Mouse (Mus musculus): ENCODE results near the gene Thra. TPM values are rescaled to one million over a fixed set of nuclear protein-coding genes. Genes with fewer than 3 reads are reported as not detected.

The Thra gene
- polyA plus RNA-seq, 1 experiment from 2014 or later = 17.7 TPM

DNA sequence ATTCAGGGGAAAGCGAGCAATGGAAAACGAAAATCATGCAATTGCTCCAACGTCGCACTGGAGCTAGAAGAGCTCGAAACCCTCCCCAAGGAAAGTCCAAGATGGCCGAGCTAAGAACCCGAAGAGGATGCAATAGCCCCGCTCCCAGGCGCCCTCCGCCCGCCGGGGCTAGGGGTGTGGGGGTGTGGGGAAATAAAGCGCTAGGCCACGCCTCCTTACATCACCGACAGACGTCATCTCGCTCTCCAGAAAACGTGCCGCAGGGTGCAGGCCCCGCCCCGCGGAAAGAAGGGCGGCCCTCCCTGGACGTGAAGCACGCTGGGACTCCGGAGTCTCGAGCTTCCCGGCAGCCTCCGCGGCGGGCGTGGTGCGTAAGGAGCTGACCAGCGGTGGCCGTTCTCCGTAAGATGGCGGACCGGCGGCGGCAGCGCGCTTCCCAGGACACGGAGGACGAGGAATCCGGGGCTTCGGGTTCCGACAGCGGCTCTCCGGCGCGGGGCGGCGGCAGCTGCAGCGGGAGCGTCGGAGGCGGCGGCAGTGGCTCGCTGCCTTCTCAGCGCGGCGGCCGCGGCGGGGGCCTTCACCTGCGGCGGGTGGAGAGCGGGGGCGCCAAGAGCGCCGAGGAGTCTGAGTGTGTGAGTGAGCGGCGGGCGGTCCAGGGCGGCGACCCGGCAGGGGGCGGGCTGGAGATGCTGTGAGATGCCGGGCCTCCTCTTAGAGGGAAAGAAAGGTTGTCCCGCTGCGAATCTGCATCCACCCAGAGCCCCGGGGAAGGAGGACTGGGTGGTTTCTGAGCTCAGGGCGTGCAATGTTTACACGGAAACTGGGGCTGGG is 69.2 kb downstream of the Thra start:
- peaks cover 16% of the 10 kb centered on the region for H3K36me3 ChIP-seq (ENCODE audit: control insufficient read depth, insufficient read depth, low read length)
- peak overlapping the region; percentile 66 for H3K4me2 ChIP-seq (ENCODE audit: low read depth, severe bottlenecking)
- peak overlapping the region; percentile 89 for H3K27ac ChIP-seq (replicated peaks; ENCODE audit: low read depth, low read length)
- ATAC-seq (ENCODE audit: insufficient number of reproducible peaks, low FRiP score, low TSS enrichment, low read depth) (peak; percentile 98), DNase-seq (ENCODE audit: low spot score) (peak; percentile 99)
- no peaks in the 10 kb centered on the region for H3K27me3 ChIP-seq (ENCODE audit: control insufficient read depth, insufficient read depth, low read length)
- H3K9ac ChIP-seq (ENCODE audit: low read length) = peak overlapping the region; percentile 86
- peak overlapping the region; percentile 85 for H3K4me3 ChIP-seq (ENCODE audit: low read depth, low read length)
- peaks cover 4% of the 10 kb centered on the region; the same call in 1 of the 2 replicates for H3K4me1 ChIP-seq (ENCODE audit: control insufficient read depth, insufficient read depth, low read length)
- no peaks in the 10 kb centered on the region for H3K9me3 ChIP-seq (ENCODE audit: control insufficient read depth, low read length)
- WGBS = under 1% methylated on average over 83 of the region's 84 CpGs

DNA sequence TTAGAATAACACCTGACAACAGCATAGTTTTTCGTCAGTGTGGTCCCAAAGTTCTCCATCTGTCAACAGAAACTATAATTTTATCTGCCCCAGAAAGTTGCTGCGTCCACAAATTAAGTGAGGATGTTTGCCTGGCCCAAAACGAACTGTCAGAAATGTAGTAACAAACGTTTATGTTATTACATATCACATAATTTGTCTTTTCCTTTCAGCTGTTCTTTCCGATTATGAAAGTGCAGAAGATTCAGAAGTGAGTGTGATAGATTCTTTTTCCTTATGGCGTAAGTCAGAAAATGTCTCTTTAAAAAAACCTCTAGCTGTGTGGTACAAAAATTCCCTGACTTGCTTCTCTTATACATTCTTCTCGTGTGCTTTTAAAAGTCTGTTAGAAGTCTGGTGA is 70.2 kb downstream of the Thra start:
- Histone ChIP-seq H3K9me3 (ENCODE audit: control insufficient read depth, low read length) (no peaks in the 10 kb centered on the region), H3K9ac (ENCODE audit: low read length) (no peak overlapping the region; the same call in 1 of the 2 replicates), H3K36me3 (ENCODE audit: control insufficient read depth, insufficient read depth, low read length) (peaks cover 12% of the 10 kb centered on the region), H3K27ac (replicated peaks; ENCODE audit: low read depth, low read length) (no peak overlapping the region), H3K27me3 (ENCODE audit: control insufficient read depth, insufficient read depth, low read length) (no peaks in the 10 kb centered on the region), H3K4me1 (ENCODE audit: control insufficient read depth, insufficient read depth, low read length) (peaks cover 4% of the 10 kb centered on the region; the same call in 1 of the 2 replicates), H3K4me2 (ENCODE audit: low read depth, severe bottlenecking) (peak overlapping the region; percentile 66), H3K4me3 (ENCODE audit: low read depth, low read length) (peak overlapping the region; percentile 85)
- DNase-seq (ENCODE audit: low spot score) (no peak), ATAC-seq (ENCODE audit: insufficient number of reproducible peaks, low FRiP score, low TSS enrichment, low read depth) (no peak)
- WGBS = 60% methylated on average over 7 of the region's 7 CpGs

DNA sequence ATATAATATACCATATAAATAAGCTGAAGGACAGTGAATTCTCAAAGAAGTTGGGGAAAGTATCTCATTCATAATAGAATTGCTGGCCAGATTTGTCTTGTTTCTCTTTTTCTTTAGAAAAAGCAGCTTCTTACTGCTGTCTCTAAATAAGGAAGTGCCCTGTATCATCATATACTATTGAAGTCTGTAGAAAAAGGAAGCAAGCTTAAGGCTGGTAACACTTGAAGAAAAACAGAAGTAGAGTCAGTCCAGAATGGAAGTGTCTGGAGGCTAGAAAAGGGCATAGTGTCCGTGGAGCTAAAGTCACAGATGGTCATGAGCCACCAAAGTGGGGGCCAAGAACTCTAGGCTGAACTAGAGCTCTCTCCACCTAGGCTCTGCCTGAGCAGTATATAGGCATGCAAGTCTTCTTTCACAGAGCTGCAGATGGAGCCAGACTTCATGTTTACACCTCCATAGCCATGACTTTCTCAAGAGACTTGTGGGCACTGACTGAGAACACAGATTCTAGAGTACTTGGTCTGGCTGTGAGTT is 76.3 kb downstream of the Thra start:
- ATAC-seq (ENCODE audit: insufficient number of reproducible peaks, low FRiP score, low TSS enrichment, low read depth) (no peak), DNase-seq (ENCODE audit: low spot score) (no peak)
- WGBS = 93% methylated on average over 1 of the region's 1 CpGs
- no peaks in the 10 kb centered on the region for H3K4me1 ChIP-seq (ENCODE audit: control insufficient read depth, insufficient read depth, low read length)
- H3K4me2 ChIP-seq (ENCODE audit: low read depth, severe bottlenecking) = no peak overlapping the region
- no peaks in the 10 kb centered on the region for H3K9me3 ChIP-seq (ENCODE audit: control insufficient read depth, low read length)
- H3K27ac ChIP-seq (replicated peaks; ENCODE audit: low read depth, low read length) = no peak overlapping the region
- no peaks in the 10 kb centered on the region for H3K27me3 ChIP-seq (ENCODE audit: control insufficient read depth, insufficient read depth, low read length)
- H3K9ac ChIP-seq (ENCODE audit: low read length) = no peak overlapping the region
- no peak overlapping the region for H3K4me3 ChIP-seq (ENCODE audit: low read depth, low read length)
- peaks cover 38% of the 10 kb centered on the region for H3K36me3 ChIP-seq (ENCODE audit: control insufficient read depth, insufficient read depth, low read length)

Other genes with a start within 250 kb of the Thra start
- 0.07 TPM in 1 of 2 replicates, not detected in the other for gene Ikzf3, start 194.6 kb upstream of the Thra start, polyA plus RNA-seq (2014; fragmentation: Nextera tagmentation; extraction: Ambion mirVana)
- 0.45 and 1.2 TPM in 2 replicates for gene Zpbp2, start 189.5 kb upstream of the Thra start, polyA plus RNA-seq (2014; fragmentation: Nextera tagmentation; extraction: Ambion mirVana)
- gene Ormdl3, start 153.3 kb upstream of the Thra start, polyA plus RNA-seq (2014; fragmentation: Nextera tagmentation; extraction: Ambion mirVana) = 9.6 and 10.1 TPM in 2 replicates
- gene Lrrc3c, start 142.3 kb upstream of the Thra start, polyA plus RNA-seq (2014; fragmentation: Nextera tagmentation; extraction: Ambion mirVana) = not detected in 2 replicates
- 0.75 and 0.80 TPM in 2 replicates for gene Gm12355, start 115.0 kb upstream of the Thra start, polyA plus RNA-seq (2014; fragmentation: Nextera tagmentation; extraction: Ambion mirVana)
- gene Gsdma3, start 114.3 kb upstream of the Thra start, polyA plus RNA-seq (2014; fragmentation: Nextera tagmentation; extraction: Ambion mirVana) = not detected in 2 replicates
- not detected in 2 replicates for gene Gsdma2, start 93.9 kb upstream of the Thra start, polyA plus RNA-seq (2014; fragmentation: Nextera tagmentation; extraction: Ambion mirVana)
- 0.05 TPM in 1 of 2 replicates, not detected in the other for gene Gsdma, start 76.3 kb upstream of the Thra start, polyA plus RNA-seq (2014; fragmentation: Nextera tagmentation; extraction: Ambion mirVana)
- 180 and 187 TPM in 2 replicates for gene Psmd3, start 58.1 kb upstream of the Thra start, polyA plus RNA-seq (2014; fragmentation: Nextera tagmentation; extraction: Ambion mirVana)
- gene Csf3, start 39.4 kb upstream of the Thra start, polyA plus RNA-seq (2014; fragmentation: Nextera tagmentation; extraction: Ambion mirVana) = 0.11 TPM in 1 of 2 replicates, not detected in the other
- gene Med24, start 11.2 kb upstream of the Thra start, polyA plus RNA-seq (2014; fragmentation: Nextera tagmentation; extraction: Ambion mirVana) = 68.0 and 69.2 TPM in 2 replicates
- gene Nr1d1, start 34.7 kb downstream of the Thra start, polyA plus RNA-seq (2014; fragmentation: Nextera tagmentation; extraction: Ambion mirVana) = 1.0 and 1.1 TPM in 2 replicates
- gene Msl1, start 54.9 kb downstream of the Thra start, polyA plus RNA-seq (2014; fragmentation: Nextera tagmentation; extraction: Ambion mirVana) = 24.6 and 25.6 TPM in 2 replicates
- 44.9 and 51.1 TPM in 2 replicates for gene Casc3, start 64.3 kb downstream of the Thra start, polyA plus RNA-seq (2014; fragmentation: Nextera tagmentation; extraction: Ambion mirVana)
- 2.2 and 2.8 TPM in 2 replicates for gene Rapgefl1, start 96.1 kb downstream of the Thra start, polyA plus RNA-seq (2014; fragmentation: Nextera tagmentation; extraction: Ambion mirVana)
- gene Wipf2, start 123.0 kb downstream of the Thra start, polyA plus RNA-seq (2014; fragmentation: Nextera tagmentation; extraction: Ambion mirVana) = 6.3 and 7.4 TPM in 2 replicates
- gene Cdc6, start 167.2 kb downstream of the Thra start, polyA plus RNA-seq (2014; fragmentation: Nextera tagmentation; extraction: Ambion mirVana) = 58.7 and 63.4 TPM in 2 replicates
- 46.7 and 48.7 TPM in 2 replicates for gene Rara, start 187.2 kb downstream of the Thra start, polyA plus RNA-seq (2014; fragmentation: Nextera tagmentation; extraction: Ambion mirVana)
- gene Gjd3, start 242.4 kb downstream of the Thra start, polyA plus RNA-seq (2014; fragmentation: Nextera tagmentation; extraction: Ambion mirVana) = 0.40 TPM in 1 of 2 replicates, not detected in the other